Mouse (Mus musculus): ENCODE measurements around the gene Hes5.

- peak; percentile 87; the same call in 1 of the 2 replicates for TF ChIP-seq POLR2A (IDR thresholded peaks at IDR 0.05; ENCODE audit: low read depth, low read length)
- no peak for TF ChIP-seq CTCF (IDR thresholded peaks at IDR 0.05; ENCODE audit: extremely low read depth, insufficient read length, insufficient replicate concordance, low read depth, low read length)
These were observed 3.3 kb downstream of the Hes5 start, which contains the start of gene Pank4 for GRCm38 (mm10) chr4:154963901-154964580.

Data from small intestine, adult 2 months (tissue).